Mouse (Mus musculus) mouse trophoblast stem cell (cell line): ENCODE measurements around the gene Slc41a2.

Source experiments
- in situ Hi-C, 2 experiments: fragments of 300-500 bp; cut with MseI, MboI; formaldehyde crosslinking; loops; 2 replicates in 1 of 2; 3 replicates in 1 of 2; pipeline ENCODE4 v1.15.1; 2025

Slc41a2 gene

GRCm38 (mm10) chr10:83233967-83234366 lies 103.7 kb downstream of the Slc41a2 start:
- in situ Hi-C loops = no loop called here

GRCm38 (mm10) chr10:83228626-83229025 lies 109.1 kb downstream of the Slc41a2 start:
- in situ Hi-C loops = no loop called here

- in situ Hi-C loops = no loop called here
Measured at GRCm38 (mm10) chr10:83224999-83225398, 112.7 kb downstream of the Slc41a2 start.

GRCm38 (mm10) chr10:83220847-83221246 lies 116.8 kb downstream of the Slc41a2 start:
- in situ Hi-C loops = no loop called here

GRCm38 (mm10) chr10:83220217-83220616 lies 117.5 kb downstream of the Slc41a2 start:
- in situ Hi-C loops = no loop called here

- in situ Hi-C loops = no loop called here
Measured at GRCm38 (mm10) chr10:83219729-83220128, 118.0 kb downstream of the Slc41a2 start.

- in situ Hi-C loops = no loop called here
Measured at GRCm38 (mm10) chr10:83218778-83219177, 118.9 kb downstream of the Slc41a2 start.

GRCm38 (mm10) chr10:83217256-83217655 lies 120.4 kb downstream of the Slc41a2 start:
- in situ Hi-C loops = no loop called here

- in situ Hi-C loops = no loop called here
Measured at GRCm38 (mm10) chr10:83215559-83215958, 122.1 kb downstream of the Slc41a2 start.

GRCm38 (mm10) chr10:83212618-83213017 lies 125.1 kb downstream of the Slc41a2 start:
- in situ Hi-C loops = no loop called here

GRCm38 (mm10) chr10:83210968-83211583 lies 126.6 kb downstream of the Slc41a2 start:
- in situ Hi-C loops = no loop called here

- in situ Hi-C loops = no loop called here
Measured at GRCm38 (mm10) chr10:83210122-83210521, 127.6 kb downstream of the Slc41a2 start.

- in situ Hi-C loops = no loop called here
Measured at GRCm38 (mm10) chr10:83209388-83209787, 128.3 kb downstream of the Slc41a2 start.

- in situ Hi-C loops = no loop called here
Measured at GRCm38 (mm10) chr10:83208436-83208835, 129.2 kb downstream of the Slc41a2 start.

- in situ Hi-C loops = no loop called here
Measured at GRCm38 (mm10) chr10:83202906-83203702, 134.6 kb downstream of the Slc41a2 start.

GRCm38 (mm10) chr10:83201525-83201924 lies 136.2 kb downstream of the Slc41a2 start:
- in situ Hi-C loops = no loop called here

GRCm38 (mm10) chr10:83199290-83199689 lies 138.4 kb downstream of the Slc41a2 start:
- in situ Hi-C loops = loop anchor here in 1 of 2 experiments (10.0 kb wide), 1 partner anchor 284 kb away; no protein-coding TSS in a partner anchor

GRCm38 (mm10) chr10:83198692-83199091 lies 139.0 kb downstream of the Slc41a2 start:
- in situ Hi-C loops = loop anchor here in 1 of 2 experiments (10.0 kb wide), 1 partner anchor 284 kb away; no protein-coding TSS in a partner anchor

- in situ Hi-C loops = loop anchor here in 1 of 2 experiments (10.0 kb wide), 1 partner anchor 283 kb away; no protein-coding TSS in a partner anchor
Measured at GRCm38 (mm10) chr10:83197690-83198336, 139.9 kb downstream of the Slc41a2 start.

- in situ Hi-C loops = loop anchor here in 1 of 2 experiments (10.0 kb wide), 1 partner anchor 277 kb away; no protein-coding TSS in a partner anchor
Measured at GRCm38 (mm10) chr10:83191982-83192381, 145.7 kb downstream of the Slc41a2 start.

- in situ Hi-C loops = loop anchor here in 1 of 2 experiments (10.0 kb wide), 1 partner anchor 277 kb away; no protein-coding TSS in a partner anchor
Measured at GRCm38 (mm10) chr10:83191476-83191875, 146.2 kb downstream of the Slc41a2 start.

GRCm38 (mm10) chr10:83189071-83189470 lies 148.6 kb downstream of the Slc41a2 start:
- in situ Hi-C loops = loop anchor here in 1 of 2 experiments (10.0 kb wide), 1 partner anchor 274 kb away; no protein-coding TSS in a partner anchor
